Mouse (Mus musculus): ENCODE results near the gene Synj2. TPM values are rescaled to one million over a fixed set of nuclear protein-coding genes. Genes with fewer than 3 reads are reported as not detected.

The Synj2 gene
- polyA plus RNA-seq, 1 experiment from 2014 or later = 2.4 TPM

GRCm38 (mm10) chr17:5966706-5967105 is 25.6 kb downstream of the Synj2 start:
- Histone ChIP-seq H3K9ac (ENCODE audit: low read depth, low read length) (no peak overlapping the region), H3K36me3 (ENCODE audit: insufficient read depth, low read length) (no peaks in the 10 kb centered on the region), H3K4me3 (replicated peaks; ENCODE audit: low read depth, low read length) (no peak overlapping the region), H3K27ac (no peak overlapping the region), H3K27me3 (ENCODE audit: insufficient read depth, low read length) (no peaks in the 10 kb centered on the region), H3K4me1 (replicated peaks; ENCODE audit: insufficient read depth, low read length) (no peaks in the 10 kb centered on the region), H3K9me3 (replicated peaks; ENCODE audit: low read length) (no peaks in the 10 kb centered on the region), H3K4me2 (ENCODE audit: low read length) (no peak overlapping the region)
- DNase-seq (ENCODE audit: low spot score) (no peak), ATAC-seq (replicated peaks; ENCODE audit: low FRiP score, low read depth) (no peak)
- TF ChIP-seq CTCF (IDR thresholded peaks at IDR 0.05; ENCODE audit: low read depth) = no peak
- WGBS = 88% methylated on average over 5 of the region's 5 CpGs

GRCm38 (mm10) chr17:5968562-5968961 is 27.5 kb downstream of the Synj2 start:
- Histone ChIP-seq H3K9me3 (replicated peaks; ENCODE audit: low read length) (no peaks in the 10 kb centered on the region), H3K27ac (no peak overlapping the region), H3K4me1 (replicated peaks; ENCODE audit: insufficient read depth, low read length) (no peaks in the 10 kb centered on the region), H3K9ac (ENCODE audit: low read depth, low read length) (no peak overlapping the region), H3K4me2 (ENCODE audit: low read length) (no peak overlapping the region), H3K27me3 (ENCODE audit: insufficient read depth, low read length) (no peaks in the 10 kb centered on the region), H3K4me3 (replicated peaks; ENCODE audit: low read depth, low read length) (no peak overlapping the region), H3K36me3 (ENCODE audit: insufficient read depth, low read length) (no peaks in the 10 kb centered on the region)
- no peak for DNase-seq (ENCODE audit: low spot score)
- 75% methylated on average over 6 of the region's 6 CpGs for WGBS
- no peak for TF ChIP-seq CTCF (IDR thresholded peaks at IDR 0.05; ENCODE audit: low read depth)
- ATAC-seq (replicated peaks; ENCODE audit: low FRiP score, low read depth) = no peak

GRCm38 (mm10) chr17:5969246-5969645 is 28.2 kb downstream of the Synj2 start:
- TF ChIP-seq CTCF (IDR thresholded peaks at IDR 0.05; ENCODE audit: low read depth) = no peak
- Histone ChIP-seq H3K4me2 (ENCODE audit: low read length) (no peak overlapping the region), H3K27ac (no peak overlapping the region), H3K9me3 (replicated peaks; ENCODE audit: low read length) (no peaks in the 10 kb centered on the region), H3K9ac (ENCODE audit: low read depth, low read length) (no peak overlapping the region), H3K4me1 (replicated peaks; ENCODE audit: insufficient read depth, low read length) (no peaks in the 10 kb centered on the region), H3K27me3 (ENCODE audit: insufficient read depth, low read length) (no peaks in the 10 kb centered on the region), H3K36me3 (ENCODE audit: insufficient read depth, low read length) (no peaks in the 10 kb centered on the region), H3K4me3 (replicated peaks; ENCODE audit: low read depth, low read length) (no peak overlapping the region)
- ATAC-seq (replicated peaks; ENCODE audit: low FRiP score, low read depth) (no peak), DNase-seq (ENCODE audit: low spot score) (no peak)
- 75% methylated on average over 3 of the region's 3 CpGs for WGBS

GRCm38 (mm10) chr17:5970298-5970821 is 29.3 kb downstream of the Synj2 start:
- Histone ChIP-seq H3K9ac (ENCODE audit: low read depth, low read length) (no peak overlapping the region), H3K4me3 (replicated peaks; ENCODE audit: low read depth, low read length) (no peak overlapping the region), H3K36me3 (ENCODE audit: insufficient read depth, low read length) (no peaks in the 10 kb centered on the region), H3K27me3 (ENCODE audit: insufficient read depth, low read length) (no peaks in the 10 kb centered on the region), H3K27ac (no peak overlapping the region), H3K4me1 (replicated peaks; ENCODE audit: insufficient read depth, low read length) (peaks cover 3% of the 10 kb centered on the region), H3K9me3 (replicated peaks; ENCODE audit: low read length) (no peaks in the 10 kb centered on the region), H3K4me2 (ENCODE audit: low read length) (no peak overlapping the region)
- 79% methylated on average over 5 of the region's 5 CpGs for WGBS
- TF ChIP-seq CTCF (IDR thresholded peaks at IDR 0.05; ENCODE audit: low read depth) = no peak
- DNase-seq (ENCODE audit: low spot score) = peak; percentile 43
- no peak for ATAC-seq (replicated peaks; ENCODE audit: low FRiP score, low read depth)

- no peak overlapping the region for H3K4me3 ChIP-seq (replicated peaks; ENCODE audit: low read depth, low read length)
- 51% methylated on average over 8 of the region's 8 CpGs for WGBS
- no peak overlapping the region for H3K4me2 ChIP-seq (ENCODE audit: low read length)
- H3K36me3 ChIP-seq (ENCODE audit: insufficient read depth, low read length) = no peaks in the 10 kb centered on the region
- peaks cover 17% of the 10 kb centered on the region for H3K4me1 ChIP-seq (replicated peaks; ENCODE audit: insufficient read depth, low read length)
- ATAC-seq (replicated peaks; ENCODE audit: low FRiP score, low read depth) = no peak
- no peaks in the 10 kb centered on the region for H3K9me3 ChIP-seq (replicated peaks; ENCODE audit: low read length)
- H3K9ac ChIP-seq (ENCODE audit: low read depth, low read length) = no peak overlapping the region
- no peak for TF ChIP-seq CTCF (IDR thresholded peaks at IDR 0.05; ENCODE audit: low read depth)
- H3K27ac ChIP-seq = no peak overlapping the region
- DNase-seq (ENCODE audit: low spot score) = no peak
- H3K27me3 ChIP-seq (ENCODE audit: insufficient read depth, low read length) = no peaks in the 10 kb centered on the region
Observed at GRCm38 (mm10) chr17:5973536-5973935, 32.5 kb downstream of the Synj2 start.

GRCm38 (mm10) chr17:5975099-5975977 is 34.3 kb downstream of the Synj2 start:
- H3K27ac ChIP-seq = no peak overlapping the region

More at GRCm38 (mm10) chr17:5975099-5975977, 34.3 kb downstream of the Synj2 start:
- Histone ChIP-seq H3K4me2 (ENCODE audit: low read length) (peak overlapping the region; percentile 48), H3K36me3 (ENCODE audit: insufficient read depth, low read length) (no peaks in the 10 kb centered on the region), H3K27me3 (ENCODE audit: insufficient read depth, low read length) (no peaks in the 10 kb centered on the region), H3K4me1 (replicated peaks; ENCODE audit: insufficient read depth, low read length) (peaks cover 17% of the 10 kb centered on the region), H3K4me3 (replicated peaks; ENCODE audit: low read depth, low read length) (peak overlapping the region; percentile 11; the same call in 1 of the 2 replicates), H3K9me3 (replicated peaks; ENCODE audit: low read length) (no peaks in the 10 kb centered on the region), H3K9ac (ENCODE audit: low read depth, low read length) (0 out of 2 replicates have a peak overlapping the region, but pooled peaks have one; percentile 23)
- 0 out of 2 replicates have a peak, but pooled peaks have one; percentile 2 for TF ChIP-seq CTCF (IDR thresholded peaks at IDR 0.05; ENCODE audit: low read depth)
- DNase-seq (ENCODE audit: low spot score) (peak; percentile 77), ATAC-seq (replicated peaks; ENCODE audit: low FRiP score, low read depth) (peak; percentile 41; the same call in 1 of the 2 replicates)
- WGBS = 17% methylated on average over 23 of the region's 23 CpGs
